Mouse (Mus musculus) intestine, postnatal 0 days (tissue): Measurements from ENCODE around the gene Ttll2. TPM values are rescaled to one million over a fixed set of nuclear protein-coding genes. Genes with fewer than 3 reads are reported as not detected.
"Not testable (repeated sequence)": the region's sequence is repeated elsewhere in the genome, so short reads cannot be mapped to it uniquely, and the experiment has no call there.

Experiments
- ATAC-seq: fragments of 200-750 bp; cut with Nextera tagmentation; 2 replicates; pipeline ENCODE4 v1.8.0; 2017; ENCODE audit warnings: mild to moderate bottlenecking, moderate TSS enrichment, moderate library complexity
- H3K27ac ChIP-seq: fragments of 300-500 bp; sonication (generic); 2 replicates; pipeline ENCODE4 v1.5.1; 2014; ENCODE audit warnings: mild to moderate bottlenecking, low read depth, low read length, moderate library complexity
- H3K27me3 ChIP-seq: fragments of 300-500 bp; sonication (generic); replicated peaks from 2 replicates; pipeline ENCODE4 v1.6.1; 2014; ENCODE audit warnings: low read length, mixed read lengths; ENCODE audit not compliant: control insufficient read depth, insufficient read depth
- H3K36me3 ChIP-seq: fragments of 300-500 bp; sonication (generic); 2 replicates; pipeline ENCODE4 v1.6.1; 2014; ENCODE audit warnings: mild to moderate bottlenecking, moderate library complexity; ENCODE audit not compliant: control insufficient read depth, insufficient read depth
- H3K4me1 ChIP-seq: fragments of 300-500 bp; sonication (generic); replicated peaks from 2 replicates; pipeline ENCODE4 v1.6.1; 2014; ENCODE audit warnings: antibody characterized with exemption, low read length, mixed read lengths; ENCODE audit not compliant: control insufficient read depth, insufficient read depth
- H3K4me2 ChIP-seq: fragments of 300-500 bp; sonication (generic); replicated peaks from 2 replicates; pipeline ENCODE4 v1.6.1; 2014; ENCODE audit warnings: low read depth, mild to moderate bottlenecking, moderate library complexity
- H3K4me3 ChIP-seq: fragments of 300-500 bp; sonication (generic); 2 replicates; pipeline ENCODE4 v1.5.1; 2014; ENCODE audit warnings: low read depth, low read length
- H3K9ac ChIP-seq: fragments of 300-500 bp; sonication (generic); 2 replicates; pipeline ENCODE4 v1.6.1; 2014; ENCODE audit warnings: mild to moderate bottlenecking, low read depth, low read length
- H3K9me3 ChIP-seq: fragments of 300-500 bp; sonication (generic); 2 replicates; pipeline ENCODE4 v1.6.1; 2016; ENCODE audit warnings: mixed run types; ENCODE audit not compliant: control insufficient read depth
- WGBS: fragments of 180-500 bp; shearing (Covaris S2); extraction: QIAGEN DNeasy Blood & Tissue Kit; methylation state at CpG from one replicate; pipeline ENCODE4 v1.1.7; 2014; 5-methylcytosine and 5-hydroxymethylcytosine counted together
- polyA plus RNA-seq: library from polyadenylated mRNA; unstranded; fragments of >200 nt; fragmentation: Nextera tagmentation; extraction: Ambion mirVana; gene quantifications from 2 replicates; pipeline ENCODE4 v1.2.1, GENCODE M21; 2015

Gene Ttll2
- polyA plus RNA-seq, 1 experiment from 2014 or later = not detected

DNA sequence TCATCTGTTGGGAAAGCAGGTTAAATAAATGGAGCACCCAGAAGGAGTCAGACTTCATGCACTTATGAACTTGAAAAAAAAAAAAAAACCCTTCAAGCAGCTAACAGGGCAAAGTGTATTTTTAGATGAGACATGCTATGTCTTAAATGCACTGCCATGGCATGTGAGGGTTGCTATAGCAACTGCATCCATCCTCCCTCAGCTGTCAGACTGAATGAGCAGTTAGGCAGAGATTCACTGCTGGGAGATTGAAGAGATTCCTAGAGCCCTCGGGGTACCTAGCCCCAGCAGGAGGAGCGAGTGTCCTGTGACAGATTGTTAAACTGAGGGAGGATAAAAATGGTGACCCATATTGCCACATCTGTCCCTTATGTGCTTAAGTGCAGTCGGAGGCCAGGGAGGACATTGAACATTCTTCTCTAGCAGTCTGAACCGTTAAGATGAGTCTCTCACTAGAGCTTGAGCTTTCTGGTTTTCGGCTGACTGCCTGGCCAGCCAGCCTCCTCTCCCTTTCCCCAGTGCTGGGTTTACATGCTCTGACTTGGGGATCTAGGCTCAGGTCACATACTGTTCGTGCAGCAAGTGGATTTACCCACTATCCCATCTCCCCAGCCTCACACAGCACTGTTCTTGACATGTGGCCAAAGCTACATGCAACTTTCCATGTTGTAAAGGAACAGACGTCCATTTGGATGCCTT lies 14.3 kb upstream of the Ttll2 start:
- H3K27me3 ChIP-seq, H3K9me3 ChIP-seq, H3K27ac ChIP-seq, H3K36me3 ChIP-seq, H3K4me2 ChIP-seq, ATAC-seq, H3K4me3 ChIP-seq, H3K9ac ChIP-seq, H3K4me1 ChIP-seq: not testable (repeated sequence)
- 31% methylated on average over 3 of the region's 7 CpGs for WGBS

GRCm38 (mm10) chr17:7366265-7366664 lies 13.8 kb upstream of the Ttll2 start:
- H3K9ac ChIP-seq, H3K36me3 ChIP-seq, H3K27me3 ChIP-seq, H3K4me3 ChIP-seq, H3K27ac ChIP-seq, ATAC-seq, H3K4me1 ChIP-seq, H3K9me3 ChIP-seq, H3K4me2 ChIP-seq: not testable (repeated sequence)
- WGBS = no CpG with 5 or more reads among the region's 1 CpGs

DNA sequence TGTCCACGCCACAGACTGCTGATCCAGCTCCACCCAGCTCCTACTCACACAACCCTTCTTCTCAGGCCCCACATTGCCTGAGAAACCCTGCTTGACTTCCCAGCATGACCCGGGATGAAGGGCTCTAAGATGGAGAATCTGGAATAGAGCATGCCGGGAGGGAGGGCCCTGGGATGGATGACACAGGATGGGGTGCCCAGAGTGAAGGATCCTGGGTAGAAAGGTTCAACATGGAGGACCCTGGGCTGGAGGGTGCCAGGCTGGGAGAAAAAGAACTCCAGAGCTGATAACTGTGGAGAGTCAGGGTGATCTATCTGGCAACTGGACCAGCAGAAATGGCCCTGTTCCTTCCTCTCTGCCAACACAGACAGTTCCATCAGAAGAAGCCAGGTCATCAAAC lies 13.1 kb upstream of the Ttll2 start:
- ATAC-seq, H3K4me1 ChIP-seq, H3K4me2 ChIP-seq, H3K9me3 ChIP-seq, H3K27me3 ChIP-seq, H3K27ac ChIP-seq, H3K36me3 ChIP-seq, H3K4me3 ChIP-seq, H3K9ac ChIP-seq: not testable (repeated sequence)
- 71% methylated on average over 1 of the region's 3 CpGs for WGBS

DNA sequence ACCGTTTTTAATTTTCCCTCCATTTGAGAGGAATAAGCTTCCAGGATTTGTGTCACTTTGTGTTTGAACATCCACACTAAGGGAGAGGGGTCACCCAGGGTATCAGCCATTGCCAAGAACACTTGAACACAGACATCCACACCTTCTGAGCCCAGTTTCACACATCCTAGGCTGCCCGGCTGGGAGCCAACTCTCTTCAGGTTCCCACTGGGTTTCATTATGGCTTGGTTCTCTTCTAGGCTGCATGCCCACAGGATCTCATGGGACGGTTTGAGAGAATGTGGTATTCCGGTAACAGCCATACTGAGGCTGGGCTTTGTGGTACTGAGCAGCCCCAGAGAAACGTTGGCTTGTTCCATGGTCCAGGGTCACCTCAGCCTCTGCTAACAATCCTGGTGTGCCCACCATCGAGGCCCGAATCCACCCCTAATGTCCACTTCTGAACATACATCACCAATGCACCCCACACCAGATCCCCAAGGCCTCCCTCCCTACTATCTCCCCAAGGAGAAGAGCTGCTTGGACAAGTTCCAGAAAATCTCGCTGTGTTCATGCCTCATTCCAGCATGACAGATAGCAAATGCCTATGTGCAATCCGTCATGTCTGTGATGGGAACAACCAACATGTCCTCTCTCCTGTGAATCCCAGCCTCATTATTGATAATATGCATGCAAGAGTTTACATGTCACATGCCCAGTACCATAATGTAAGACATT lies 8.4 kb upstream of the Ttll2 start:
- not testable (repeated sequence) for H3K27me3 ChIP-seq, H3K4me2 ChIP-seq, H3K9ac ChIP-seq, H3K36me3 ChIP-seq, H3K4me3 ChIP-seq, H3K4me1 ChIP-seq, H3K9me3 ChIP-seq, ATAC-seq, H3K27ac ChIP-seq
- WGBS = 82% methylated on average over 8 of the region's 9 CpGs

GRCm38 (mm10) chr17:7359806-7360205 lies 7.3 kb upstream of the Ttll2 start:
- not testable (repeated sequence) for ATAC-seq, H3K36me3 ChIP-seq, H3K4me3 ChIP-seq, H3K9me3 ChIP-seq, H3K9ac ChIP-seq, H3K27me3 ChIP-seq, H3K4me1 ChIP-seq, H3K27ac ChIP-seq, H3K4me2 ChIP-seq
- WGBS = 80% methylated on average over 4 of the region's 4 CpGs

DNA sequence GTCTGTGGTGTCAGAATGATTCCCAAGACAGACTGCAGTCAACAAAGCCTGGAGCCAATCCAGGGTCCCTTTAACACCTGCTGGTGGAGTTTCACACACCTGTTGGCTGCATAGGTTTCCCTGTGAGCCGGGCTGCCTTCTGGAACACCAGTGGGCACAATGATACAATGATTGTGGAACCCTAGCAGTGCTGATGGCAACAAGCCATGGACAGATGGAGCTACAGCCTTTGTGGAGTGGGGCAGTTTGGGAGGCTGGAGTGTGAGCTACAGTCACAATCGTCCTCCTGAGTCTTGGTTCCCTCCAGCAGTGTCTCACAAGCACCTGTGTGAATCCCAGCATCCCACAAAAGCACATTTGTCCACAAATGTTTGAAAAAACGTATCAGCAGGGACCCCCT lies 3.7 kb downstream of the Ttll2 start:
- not testable (repeated sequence) for H3K27me3 ChIP-seq, ATAC-seq, H3K4me1 ChIP-seq

GRCm38 (mm10) chr17:7337381-7337780 lies 15.1 kb downstream of the Ttll2 start:
- WGBS = 61% methylated on average over 7 of the region's 9 CpGs
- not testable (repeated sequence) for H3K4me1 ChIP-seq

More for the DNA sequence above, 3.7 kb downstream of the Ttll2 start:
- H3K9me3 ChIP-seq, H3K27ac ChIP-seq, H3K36me3 ChIP-seq, H3K4me3 ChIP-seq, H3K9ac ChIP-seq, H3K4me2 ChIP-seq: not testable (repeated sequence)
- 65% methylated on average over 2 of the region's 3 CpGs for WGBS

DNA sequence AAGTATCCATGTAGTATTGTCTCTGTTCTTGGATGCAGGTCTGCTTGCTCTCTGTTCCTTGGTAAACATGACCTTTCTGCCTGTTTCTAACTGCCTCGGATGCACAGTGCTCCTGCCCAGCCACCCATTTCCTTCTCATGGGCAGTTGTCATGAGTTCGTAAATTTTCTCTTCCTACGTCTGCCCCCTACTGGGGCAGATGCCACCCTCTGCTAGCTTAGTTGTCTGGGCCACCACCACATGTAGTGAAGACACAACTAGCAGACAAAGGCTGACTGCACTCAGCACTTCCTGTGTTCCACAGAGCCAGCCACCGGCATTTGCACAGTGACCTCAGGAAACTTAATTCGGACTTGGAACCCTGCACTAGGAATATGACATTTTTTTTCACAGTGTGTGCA lies 19.8 kb downstream of the Ttll2 start:
- not testable (repeated sequence) for H3K9me3 ChIP-seq, H3K27me3 ChIP-seq, ATAC-seq, H3K27ac ChIP-seq, H3K4me3 ChIP-seq, H3K9ac ChIP-seq, H3K4me1 ChIP-seq, H3K36me3 ChIP-seq, H3K4me2 ChIP-seq
- 85% methylated on average over 2 of the region's 5 CpGs for WGBS

More at GRCm38 (mm10) chr17:7337381-7337780, 15.1 kb downstream of the Ttll2 start:
- not testable (repeated sequence) for H3K36me3 ChIP-seq, H3K27ac ChIP-seq, H3K27me3 ChIP-seq, H3K4me2 ChIP-seq, ATAC-seq, H3K9ac ChIP-seq, H3K9me3 ChIP-seq, H3K4me3 ChIP-seq

DNA sequence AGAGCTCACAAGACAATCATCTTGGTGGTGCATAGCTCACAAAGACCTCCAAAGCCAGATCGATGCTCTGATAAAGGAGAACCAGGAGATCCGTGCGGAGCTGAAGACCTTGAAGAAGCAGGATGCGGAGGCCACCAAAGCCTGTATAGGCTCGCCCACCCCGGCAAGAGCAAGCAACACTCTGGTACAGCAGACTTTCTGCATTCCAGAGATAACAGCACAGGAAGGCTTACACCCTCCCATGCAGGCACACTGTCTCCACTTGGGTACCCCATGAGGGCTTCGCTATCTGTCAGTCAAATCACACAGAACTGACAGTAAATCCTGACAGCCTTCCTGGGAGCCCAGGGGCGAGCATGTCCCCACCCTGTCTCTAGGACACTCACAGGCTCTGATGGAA lies 26.1 kb downstream of the Ttll2 start:
- not testable (repeated sequence) for H3K27me3 ChIP-seq, H3K36me3 ChIP-seq, H3K4me2 ChIP-seq, ATAC-seq, H3K27ac ChIP-seq, H3K4me3 ChIP-seq, H3K9me3 ChIP-seq, H3K4me1 ChIP-seq, H3K9ac ChIP-seq
- 58% methylated on average over 5 of the region's 8 CpGs for WGBS
